Mouse (Mus musculus) lung, embryonic 14.5 days (tissue): ENCODE results near the gene Yjefn3. TPM values are rescaled to one million over a fixed set of nuclear protein-coding genes. Genes with fewer than 3 reads are reported as not detected.
A peak's percentile ranks its signal among the peaks of the same experiment; 100 is the strongest.

Source experiments
- ATAC-seq: fragments of 200-750 bp; cut with Nextera tagmentation; 2 replicates; pipeline ENCODE4 v1.8.0; 2017; ENCODE audit warnings: mild to moderate bottlenecking, moderate TSS enrichment, moderate library complexity; ENCODE audit not compliant: insufficient read depth
- DNase-seq: peaks from one replicate; pipeline ENCODE4 v3.0.0-alpha.2; 2015
- H3K27ac ChIP-seq: fragments of 300-500 bp; sonication (generic); 2 replicates; pipeline ENCODE4 v1.5.1; 2014; ENCODE audit warnings: low read depth, mild to moderate bottlenecking, moderate library complexity
- H3K27me3 ChIP-seq: fragments of 300-500 bp; sonication (generic); 2 replicates; pipeline ENCODE4 v1.6.1; 2014; ENCODE audit warnings: low read length, control low read depth; ENCODE audit not compliant: insufficient read depth
- H3K36me3 ChIP-seq: fragments of 300-500 bp; sonication (generic); 2 replicates; pipeline ENCODE4 v1.6.1; 2014; ENCODE audit warnings: control low read depth; ENCODE audit not compliant: insufficient read depth
- H3K4me1 ChIP-seq: fragments of 300-500 bp; sonication (generic); 2 replicates; pipeline ENCODE4 v1.6.1; 2014; ENCODE audit warnings: antibody characterized with exemption, control low read depth; ENCODE audit not compliant: insufficient read depth
- H3K4me2 ChIP-seq: fragments of 300-500 bp; sonication (generic); 2 replicates; pipeline ENCODE4 v1.6.1; 2014; ENCODE audit warnings: mild to moderate bottlenecking
- H3K4me3 ChIP-seq: fragments of 300-500 bp; sonication (generic); 2 replicates; pipeline ENCODE4 v1.5.1; 2014; ENCODE audit warnings: low read depth, low read length
- H3K9ac ChIP-seq: fragments of 300-500 bp; sonication (generic); 2 replicates; pipeline ENCODE4 v1.6.1; 2014
- H3K9me3 ChIP-seq: fragments of 300-500 bp; sonication (generic); 2 replicates; pipeline ENCODE4 v1.6.1; 2016; ENCODE audit warnings: low read depth, low read length, control low read depth
- CTCF ChIP-seq: IDR thresholded peaks from 2 replicates; pipeline ENCODE4 v1.5.1; 2016; ENCODE audit warnings: antibody characterized with exemption, low read depth
- WGBS: fragments of 180-500 bp; shearing (Covaris S2); extraction: QIAGEN DNeasy Blood & Tissue Kit; methylation state at CpG from one replicate; pipeline ENCODE4 v1.1.7; 2014; 5-methylcytosine and 5-hydroxymethylcytosine counted together
- polyA plus RNA-seq: library from polyadenylated mRNA; unstranded; fragments of >200 nt; fragmentation: Nextera tagmentation; extraction: Ambion mirVana; gene quantifications from 2 replicates; pipeline ENCODE4 v1.2.1, GENCODE M21; 2014

The Yjefn3 gene
- polyA plus RNA-seq, 1 experiment from 2014 or later = 4.3 TPM

- no peak overlapping the region for H3K4me3 ChIP-seq
- DNase-seq = no peak
- no peak for ATAC-seq
- peaks cover 6% of the 10 kb centered on the region for H3K4me1 ChIP-seq
- no peak overlapping the region for H3K27ac ChIP-seq
- no peaks in the 10 kb centered on the region for H3K9me3 ChIP-seq
- H3K9ac ChIP-seq = no peak overlapping the region
- H3K27me3 ChIP-seq = no peaks in the 10 kb centered on the region
- 84% methylated on average over 6 of the region's 6 CpGs for WGBS
- peaks cover 31% of the 10 kb centered on the region for H3K36me3 ChIP-seq
- no peak for TF ChIP-seq CTCF
- no peak overlapping the region for H3K4me2 ChIP-seq
These were observed 4.7 kb downstream of the Yjefn3 start for GRCm38 (mm10) chr8:69897857-69898256.

- Histone ChIP-seq H3K9ac (no peak overlapping the region), H3K27ac (no peak overlapping the region), H3K4me3 (no peak overlapping the region), H3K36me3 (peaks cover 31% of the 10 kb centered on the region), H3K9me3 (no peaks in the 10 kb centered on the region), H3K4me2 (no peak overlapping the region), H3K4me1 (peaks cover 6% of the 10 kb centered on the region), H3K27me3 (peaks cover under 1% of the 10 kb centered on the region)
- no peak for TF ChIP-seq CTCF
- ATAC-seq (no peak), DNase-seq (no peak)
- WGBS = 71% methylated on average over 4 of the region's 4 CpGs
These were observed 6.6 kb downstream of the Yjefn3 start for GRCm38 (mm10) chr8:69895772-69896451.

- Histone ChIP-seq H3K9ac (no peak overlapping the region), H3K9me3 (no peaks in the 10 kb centered on the region), H3K36me3 (peaks cover 31% of the 10 kb centered on the region), H3K4me1 (no peaks in the 10 kb centered on the region), H3K27me3 (peaks cover 11% of the 10 kb centered on the region), H3K27ac (no peak overlapping the region), H3K4me3 (no peak overlapping the region), H3K4me2 (no peak overlapping the region)
- DNase-seq (no peak), ATAC-seq (no peak)
- TF ChIP-seq CTCF = no peak
- WGBS = 68% methylated on average over 6 of the region's 6 CpGs
These were observed 7.6 kb downstream of the Yjefn3 start for GRCm38 (mm10) chr8:69894836-69895332.

- no peak overlapping the region for H3K27ac ChIP-seq
- peaks cover 31% of the 10 kb centered on the region for H3K36me3 ChIP-seq
- peak; percentile 69 for TF ChIP-seq CTCF
- 46% methylated on average over 17 of the region's 17 CpGs for WGBS
- peak; percentile 19; the same call in 1 of the 2 replicates for ATAC-seq
- H3K4me1 ChIP-seq = no peaks in the 10 kb centered on the region
- H3K4me3 ChIP-seq = no peak overlapping the region
- no peak overlapping the region for H3K4me2 ChIP-seq
- no peak overlapping the region for H3K9ac ChIP-seq
- no peaks in the 10 kb centered on the region for H3K9me3 ChIP-seq
- peaks cover 21% of the 10 kb centered on the region for H3K27me3 ChIP-seq
- peak; percentile 73 for DNase-seq
These were observed 8.6 kb downstream of the Yjefn3 start for GRCm38 (mm10) chr8:69893863-69894262.

GRCm38 (mm10) chr8:69890813-69891241 is 11.7 kb downstream of the Yjefn3 start:
- H3K4me1 ChIP-seq = no peaks in the 10 kb centered on the region
- no peak for ATAC-seq
- 37% methylated on average over 19 of the region's 19 CpGs for WGBS
- peaks cover 51% of the 10 kb centered on the region for H3K27me3 ChIP-seq
- H3K36me3 ChIP-seq = peaks cover 9% of the 10 kb centered on the region; the same call in 1 of the 2 replicates
- DNase-seq = peak; percentile 79
- H3K4me2 ChIP-seq = no peak overlapping the region
- no peak overlapping the region for H3K27ac ChIP-seq
- TF ChIP-seq CTCF = peak; percentile 83
- H3K9ac ChIP-seq = no peak overlapping the region
- H3K9me3 ChIP-seq = no peaks in the 10 kb centered on the region
- no peak overlapping the region for H3K4me3 ChIP-seq

GRCm38 (mm10) chr8:69888902-69889301 is 13.6 kb downstream of the Yjefn3 start:
- ATAC-seq (no peak), DNase-seq (no peak)
- Histone ChIP-seq H3K4me2 (peak overlapping the region; percentile 53), H3K4me1 (no peaks in the 10 kb centered on the region), H3K4me3 (peak overlapping the region; percentile 29), H3K27me3 (peaks cover 71% of the 10 kb centered on the region), H3K9me3 (no peaks in the 10 kb centered on the region), H3K27ac (no peak overlapping the region), H3K36me3 (peaks cover 3% of the 10 kb centered on the region; the same call in 1 of the 2 replicates), H3K9ac (no peak overlapping the region; the same call in 1 of the 2 replicates)
- 2% methylated on average over 32 of the region's 32 CpGs for WGBS
- TF ChIP-seq CTCF = no peak

GRCm38 (mm10) chr8:69888244-69888866 is 14.2 kb downstream of the Yjefn3 start:
- 6% methylated on average over 24 of the region's 24 CpGs for WGBS
- no peaks in the 10 kb centered on the region for H3K9me3 ChIP-seq
- H3K4me1 ChIP-seq = no peaks in the 10 kb centered on the region
- no peaks in the 10 kb centered on the region for H3K36me3 ChIP-seq
- H3K9ac ChIP-seq = no peak overlapping the region
- peak overlapping the region; percentile 29 for H3K4me3 ChIP-seq
- H3K27me3 ChIP-seq = peaks cover 76% of the 10 kb centered on the region
- no peak overlapping the region for H3K27ac ChIP-seq
- DNase-seq (peak; percentile 16), ATAC-seq (peak; percentile 25)
- TF ChIP-seq CTCF = no peak
- peak overlapping the region; percentile 53 for H3K4me2 ChIP-seq
